Mouse (Mus musculus): ENCODE measurements at regions not wholly inside any gene's neighbourhood (a gene's known extent, or its start where the extent isn't known, plus 50 kb on each side); places are given as distances from the start of the nearest gene placed in this dataset.

GRCm38 (mm10) chr16:24212702-24213101 lies 180.6 kb upstream of the Lpp start:
- no peak for DNase-seq

GRCm38 (mm10) chr16:24211588-24211987 lies 181.7 kb upstream of the Lpp start:
- no peak for DNase-seq

- no peak for DNase-seq
Observed at GRCm38 (mm10) chr16:24208876-24209275, 184.4 kb upstream of the Lpp start.

GRCm38 (mm10) chr16:24208118-24208517 lies 185.2 kb upstream of the Lpp start:
- DNase-seq = no peak

GRCm38 (mm10) chr16:24207056-24207455 lies 186.3 kb upstream of the Lpp start:
- DNase-seq = no peak

GRCm38 (mm10) chr16:24206461-24206861 lies 186.8 kb upstream of the Lpp start:
- no peak for DNase-seq

GRCm38 (mm10) chr16:24205594-24205993 lies 187.7 kb upstream of the Lpp start:
- DNase-seq = peak in 1 of 2 experiments; percentile 40

- no peak for DNase-seq
Observed at GRCm38 (mm10) chr16:24204064-24204730, 189.1 kb upstream of the Lpp start.

- DNase-seq = no peak
Observed at GRCm38 (mm10) chr16:24202653-24203052, 190.7 kb upstream of the Lpp start.

GRCm38 (mm10) chr16:24201455-24201854 lies 191.9 kb upstream of the Lpp start:
- DNase-seq = no peak

GRCm38 (mm10) chr16:24200200-24200599 lies 193.1 kb upstream of the Lpp start:
- DNase-seq = no peak

- DNase-seq = no peak
Observed at GRCm38 (mm10) chr16:24199408-24200167, 193.7 kb upstream of the Lpp start.

- no peak for DNase-seq
Observed at GRCm38 (mm10) chr16:24198291-24198690, 195.0 kb upstream of the Lpp start.

GRCm38 (mm10) chr16:24197618-24198017 lies 195.7 kb upstream of the Lpp start:
- DNase-seq = no peak

GRCm38 (mm10) chr16:24193945-24194344 lies 199.4 kb upstream of the Lpp start:
- DNase-seq = peak; percentile 77 to 84

- DNase-seq = peak; percentile 80 to 84
Observed at GRCm38 (mm10) chr16:24193251-24193873, 199.9 kb upstream of the Lpp start.

- DNase-seq = peak; percentile 33
Observed at GRCm38 (mm10) chr16:24192013-24192412, 201.3 kb upstream of the Lpp start.

- DNase-seq = no peak
Observed at GRCm38 (mm10) chr16:24187131-24187530, 198.5 kb upstream of the Bcl6 start.

- DNase-seq = no peak
Observed at GRCm38 (mm10) chr16:24185989-24186388, 197.3 kb upstream of the Bcl6 start.

- DNase-seq = no peak
Observed at GRCm38 (mm10) chr16:24184846-24185245, 196.2 kb upstream of the Bcl6 start.

GRCm38 (mm10) chr16:24183216-24183615 lies 194.6 kb upstream of the Bcl6 start:
- no peak for DNase-seq

GRCm38 (mm10) chr16:24181388-24181787 lies 192.7 kb upstream of the Bcl6 start:
- DNase-seq = no peak

- no peak for DNase-seq
Observed at GRCm38 (mm10) chr16:24180666-24181065, 192.0 kb upstream of the Bcl6 start.

GRCm38 (mm10) chr16:24177564-24177963 lies 188.9 kb upstream of the Bcl6 start:
- DNase-seq = no peak

Measured in cerebellum, postnatal 25 days (tissue).